Mouse (Mus musculus) testis, adult 2 months (tissue): ENCODE results near the gene Ep400.

Experiments
- CTCF ChIP-seq: fragments of 200-500 bp; IDR thresholded peaks from 2 replicates; pipeline ENCODE4 v1.5.1; 2012; ENCODE audit warnings: low read depth, mild to moderate bottlenecking, inconsistent platforms, low read length, moderate library complexity; ENCODE audit not compliant: control insufficient read depth, insufficient read depth, insufficient replicate concordance
- POLR2A ChIP-seq: fragments of 200-500 bp; IDR thresholded peaks from 2 replicates; pipeline ENCODE4 v1.6.1; 2012; ENCODE audit warnings: low read depth, mild to moderate bottlenecking, inconsistent platforms, low read length, moderate library complexity; ENCODE audit not compliant: control insufficient read depth

- TF ChIP-seq CTCF (no peak), POLR2A (no peak)
These were observed 110.8 kb downstream of the Ep400 start for GRCm38 (mm10) chr5:110659682-110660081.
